Mouse (Mus musculus) frontal cortex, postnatal 25 days (tissue): Measurements from ENCODE around the gene Adra2a.

Experiments
- DNase-seq, 2 experiments: peaks; one replicate each; pipeline ENCODE4 v3.0.0; 2022; ENCODE audit warnings: low spot score in 2 of 2

Gene Adra2a

DNA sequence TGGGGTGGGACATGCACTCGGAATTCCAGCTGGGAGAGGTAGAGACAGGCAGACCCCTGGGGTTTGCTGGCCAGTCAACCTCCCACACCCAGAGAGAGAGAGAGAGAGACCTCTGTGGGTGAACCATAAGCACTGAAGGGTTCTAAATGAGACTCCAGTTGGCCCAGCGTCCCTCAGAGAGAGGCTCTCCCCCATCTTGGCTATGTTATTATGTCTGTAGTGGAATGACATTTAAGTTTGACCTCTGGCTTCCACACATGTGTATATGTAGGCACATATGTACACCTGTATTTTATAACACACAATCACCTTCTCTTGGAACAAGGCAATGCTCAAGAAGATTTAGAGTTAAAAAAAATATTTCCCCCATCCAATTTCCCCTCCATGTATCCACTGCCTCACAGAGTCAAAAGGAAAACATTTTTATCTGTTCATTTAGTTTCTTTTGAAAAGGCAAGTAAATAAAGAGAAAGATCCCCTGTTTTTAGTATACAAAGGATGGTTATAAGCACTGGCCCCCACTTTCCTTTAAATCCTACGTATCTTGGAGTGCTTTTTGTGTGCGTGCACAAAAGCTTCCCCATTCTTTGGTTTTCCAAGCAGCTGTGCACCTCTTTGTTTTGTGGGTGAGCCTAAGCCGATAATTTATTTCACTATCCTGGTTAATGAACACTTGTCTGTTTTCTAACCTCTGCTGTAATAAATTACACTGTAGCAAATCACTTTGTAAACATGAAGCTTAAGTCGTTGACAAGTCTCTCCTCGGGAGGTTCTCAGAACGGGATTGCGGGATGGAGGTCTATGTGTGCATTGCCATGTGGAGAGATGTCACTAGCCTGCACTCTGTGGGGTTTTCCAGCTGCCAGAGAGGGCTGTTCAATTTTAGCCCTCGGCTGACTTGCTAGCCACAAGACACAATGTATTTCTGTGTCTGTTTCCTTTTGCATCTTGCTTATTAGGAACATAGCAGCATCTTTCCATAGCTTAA, 32.7 kb downstream of the Adra2a start:
- DNase-seq, result no peak

DNA sequence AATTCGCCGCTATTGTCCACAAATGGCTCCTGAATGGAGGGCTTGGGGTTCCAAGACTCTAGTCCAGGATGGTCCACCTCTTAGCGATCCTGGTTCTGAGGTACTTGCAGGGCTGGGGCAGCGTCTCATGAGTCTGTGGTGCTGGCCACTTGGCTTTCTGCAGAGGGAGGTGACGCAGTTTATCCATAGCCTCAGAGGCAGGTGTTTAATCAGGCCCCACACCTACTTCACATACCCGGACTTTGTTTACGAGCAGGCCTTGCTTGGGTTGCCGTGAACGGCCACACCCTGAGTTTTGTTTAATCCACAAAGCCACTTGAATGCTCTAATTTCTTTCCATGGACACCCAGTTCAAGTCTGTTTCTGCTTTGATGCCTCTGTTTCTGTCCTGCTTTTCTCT, 37.4 kb downstream of the Adra2a start:
- no peak for DNase-seq

DNA sequence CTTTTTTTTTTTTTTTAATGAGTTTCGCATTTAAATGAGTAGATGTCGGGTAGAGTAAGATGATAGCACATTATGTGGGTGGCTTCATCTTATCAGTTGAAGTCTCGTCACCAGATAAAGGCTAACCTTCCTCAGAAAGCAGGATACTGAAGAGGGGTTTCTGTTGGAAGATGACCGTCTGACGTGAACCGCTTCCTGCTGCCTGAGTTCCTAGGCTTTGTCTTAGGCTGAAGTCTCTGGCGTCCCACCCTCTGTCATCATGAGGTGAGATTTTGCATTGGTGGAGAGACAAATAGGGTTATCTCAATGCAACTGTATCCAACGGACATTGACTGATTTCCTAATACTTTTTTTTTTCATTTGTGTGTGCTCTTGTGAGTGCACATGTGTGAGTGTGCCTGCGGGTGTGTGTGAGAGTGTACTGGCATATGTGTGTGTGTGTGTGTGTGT, 37.8 kb downstream of the Adra2a start:
- DNase-seq, result no peak

DNA sequence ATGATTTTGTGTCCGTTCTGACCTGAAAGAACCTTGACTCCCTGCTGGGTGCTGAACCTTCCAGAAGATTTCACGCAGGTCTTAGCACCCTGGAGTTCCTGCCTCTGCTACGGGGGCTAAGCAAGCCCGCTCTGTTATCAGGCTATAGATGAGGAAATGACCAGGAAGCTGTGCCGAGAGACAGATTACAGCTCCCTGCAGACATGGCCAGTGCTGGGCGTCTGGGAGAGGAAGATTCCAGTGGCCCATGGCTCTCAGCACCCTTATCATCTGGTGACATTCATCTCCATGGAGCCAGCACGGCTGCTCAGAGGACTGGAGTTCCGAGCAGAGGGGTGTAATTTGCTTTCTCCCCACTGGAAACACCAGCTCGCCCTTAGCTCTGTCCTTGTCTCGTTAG, 43.4 kb downstream of the Adra2a start:
- DNase-seq, result no peak

DNA sequence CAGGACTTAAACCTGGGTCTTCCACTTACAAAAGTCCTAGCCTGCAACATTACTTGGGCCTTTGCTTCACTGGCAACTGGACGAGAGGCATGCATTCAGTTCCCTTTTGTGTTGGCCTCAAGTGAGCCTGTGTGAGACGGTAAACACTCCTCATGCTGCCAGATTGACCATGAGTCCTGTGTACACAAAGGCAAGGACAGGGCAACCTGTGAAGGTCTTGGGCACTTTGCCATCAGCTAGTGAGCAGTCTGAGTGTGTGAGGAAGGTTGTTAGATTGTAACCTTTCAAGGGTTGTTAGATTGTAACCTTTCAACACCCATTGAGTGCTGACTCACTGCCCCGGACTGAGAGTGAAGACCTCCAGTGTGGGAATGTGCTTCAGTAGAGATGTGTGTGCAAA, 49.6 kb downstream of the Adra2a start:
- no peak for DNase-seq

DNA sequence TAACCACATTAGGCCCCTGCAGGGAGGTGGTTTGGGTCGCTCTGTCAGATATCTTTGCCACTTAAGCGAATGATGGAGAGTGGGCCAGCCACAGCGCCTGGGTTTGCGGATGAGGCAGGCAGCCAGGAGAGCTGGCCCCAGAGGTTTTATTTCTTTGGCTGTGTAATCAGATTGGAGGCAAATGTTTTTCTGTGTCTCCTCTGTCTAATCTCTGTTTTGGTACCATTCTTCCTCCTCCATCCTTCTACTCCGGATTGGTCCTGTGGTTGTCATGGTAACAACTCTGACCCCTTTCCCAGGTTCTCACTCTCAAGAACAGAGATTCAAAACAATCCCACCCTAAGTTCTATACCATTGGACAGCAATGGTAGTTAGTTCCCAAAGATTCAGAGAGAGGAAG, 51.8 kb downstream of the Adra2a start:
- DNase-seq, result no peak

DNA sequence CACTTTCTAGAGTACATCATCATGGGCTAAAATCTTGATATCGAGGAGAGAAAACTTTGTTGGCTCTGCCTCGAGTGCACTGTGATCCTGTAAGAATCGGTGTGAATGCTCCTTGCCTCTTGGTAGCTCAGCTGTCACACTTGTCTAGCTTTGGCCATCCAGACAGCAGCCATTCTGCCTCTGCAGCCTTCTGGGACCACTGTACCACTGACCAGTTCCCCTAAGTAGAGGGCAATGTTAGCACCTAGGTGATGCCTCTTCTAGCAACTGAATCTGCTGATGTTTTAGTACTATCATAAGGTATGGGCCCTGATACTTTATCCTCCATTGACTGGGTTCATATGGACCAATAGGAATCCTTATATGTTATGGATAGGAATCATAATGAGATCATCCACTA, 54.4 kb downstream of the Adra2a start:
- no peak for DNase-seq
